Mouse (Mus musculus) lung, embryonic 16.5 days (tissue): ENCODE data around the gene Prkcg. TPM values are rescaled to one million over a fixed set of nuclear protein-coding genes. Genes with fewer than 3 reads are reported as not detected.

ENCODE experiments used
- ATAC-seq: fragments of 200-750 bp; cut with Nextera tagmentation; 2 replicates; pipeline ENCODE4 v1.8.0; 2017; ENCODE audit warnings: low read depth, mild to moderate bottlenecking, moderate library complexity
- H3K27ac ChIP-seq: fragments of 300-500 bp; sonication (generic); 2 replicates; pipeline ENCODE4 v1.5.1; 2014; ENCODE audit warnings: mild to moderate bottlenecking, control low read depth, low read length
- H3K27me3 ChIP-seq: fragments of 300-500 bp; sonication (generic); 2 replicates; pipeline ENCODE4 v1.6.1; 2014; ENCODE audit warnings: low read depth, low read length, mixed read lengths; ENCODE audit not compliant: control insufficient read depth, insufficient read depth
- H3K36me3 ChIP-seq: fragments of 300-500 bp; sonication (generic); 2 replicates; pipeline ENCODE4 v1.6.1; 2014; ENCODE audit warnings: low read length; ENCODE audit not compliant: control insufficient read depth, insufficient read depth
- H3K4me1 ChIP-seq: fragments of 300-500 bp; sonication (generic); replicated peaks from 2 replicates; pipeline ENCODE4 v1.6.1; 2014; ENCODE audit warnings: low read length, mixed read lengths; ENCODE audit not compliant: control insufficient read depth, insufficient read depth
- H3K4me2 ChIP-seq: fragments of 300-500 bp; sonication (generic); 2 replicates; pipeline ENCODE4 v1.6.1; 2014; ENCODE audit warnings: low read depth, low read length, control low read depth
- H3K4me3 ChIP-seq: fragments of 300-500 bp; sonication (generic); 2 replicates; pipeline ENCODE4 v1.5.1; 2014; ENCODE audit warnings: mild to moderate bottlenecking, low read length, control low read depth
- H3K9ac ChIP-seq: fragments of 300-500 bp; sonication (generic); 2 replicates; pipeline ENCODE4 v1.6.1; 2014; ENCODE audit warnings: low read length, control low read depth
- H3K9me3 ChIP-seq: fragments of 300-500 bp; sonication (generic); 2 replicates; pipeline ENCODE4 v1.6.1; 2016; ENCODE audit warnings: low read length; ENCODE audit not compliant: control insufficient read depth
- WGBS: fragments of 180-500 bp; shearing (Covaris S2); extraction: QIAGEN DNeasy Blood & Tissue Kit; methylation state at CpG from one replicate; pipeline ENCODE4 v1.1.7; 2014; 5-methylcytosine and 5-hydroxymethylcytosine counted together
- polyA plus RNA-seq: library from polyadenylated mRNA; unstranded; fragments of >200 nt; fragmentation: Nextera tagmentation; extraction: Ambion mirVana; gene quantifications from 2 replicates; pipeline ENCODE4 v1.2.1, GENCODE M21; 2015

The Prkcg gene
- polyA plus RNA-seq, 1 experiment from 2014 or later = 0.24 TPM

- H3K4me2 ChIP-seq = no peak overlapping the region
- WGBS = 28% methylated on average over 11 of the region's 11 CpGs
- H3K27me3 ChIP-seq = peaks cover 10% of the 10 kb centered on the region
- H3K4me1 ChIP-seq = no peaks in the 10 kb centered on the region
- no peak overlapping the region for H3K27ac ChIP-seq
- no peak for ATAC-seq
- no peak overlapping the region for H3K9ac ChIP-seq
- no peaks in the 10 kb centered on the region for H3K9me3 ChIP-seq
- H3K36me3 ChIP-seq = no peaks in the 10 kb centered on the region
- H3K4me3 ChIP-seq = no peak overlapping the region
Observed at GRCm38 (mm10) chr7:3365547-3366279, 76.7 kb downstream of the Prkcg start.

DNA sequence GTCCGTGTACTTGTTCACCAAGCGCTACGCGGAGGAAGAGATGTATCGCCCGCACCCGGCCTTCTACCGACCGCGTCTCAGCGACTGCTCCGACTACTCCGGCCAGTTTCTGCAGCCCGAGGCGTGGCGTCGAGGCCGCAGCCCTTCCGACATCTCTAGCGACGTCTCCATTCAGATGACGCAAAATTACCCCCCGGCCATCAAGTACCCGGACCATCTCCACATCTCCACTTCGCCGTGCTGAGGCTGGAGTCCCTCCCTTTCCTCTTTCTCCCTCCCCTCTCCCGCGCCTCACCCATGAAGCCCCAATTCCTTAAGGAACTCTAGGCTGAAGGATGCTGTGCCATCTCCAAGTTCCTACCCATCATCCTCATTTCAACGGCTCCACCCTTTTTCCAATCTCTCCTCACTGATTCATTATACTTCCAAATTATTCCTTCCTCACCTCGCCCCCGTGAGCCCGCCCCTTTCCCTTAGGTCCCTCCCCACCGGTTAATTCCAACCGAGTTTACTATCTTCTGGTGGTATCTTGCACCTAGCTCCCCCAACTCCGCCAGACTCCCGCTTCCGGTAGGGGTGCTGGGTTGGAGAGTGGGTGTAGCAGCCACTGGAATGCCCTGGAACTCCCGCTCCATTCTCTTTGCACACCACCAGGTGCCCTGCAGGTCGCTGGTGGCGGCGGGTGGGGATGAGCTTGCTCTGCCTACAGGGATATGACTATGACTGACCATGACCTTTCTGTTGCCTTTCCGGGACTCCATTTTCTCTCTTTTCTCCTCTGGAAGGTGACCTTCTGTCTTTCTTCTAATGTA lies 77.9 kb downstream of the Prkcg start:
- ATAC-seq = peak; percentile 31; the same call in 1 of the 2 replicates
- Histone ChIP-seq H3K4me3 (peak overlapping the region; percentile 11), H3K4me2 (peak overlapping the region; percentile 36), H3K36me3 (no peaks in the 10 kb centered on the region), H3K4me1 (no peaks in the 10 kb centered on the region), H3K9me3 (no peaks in the 10 kb centered on the region), H3K27ac (no peak overlapping the region), H3K9ac (no peak overlapping the region), H3K27me3 (peaks cover 10% of the 10 kb centered on the region)
- WGBS = 19% methylated on average over 42 of the region's 42 CpGs

DNA sequence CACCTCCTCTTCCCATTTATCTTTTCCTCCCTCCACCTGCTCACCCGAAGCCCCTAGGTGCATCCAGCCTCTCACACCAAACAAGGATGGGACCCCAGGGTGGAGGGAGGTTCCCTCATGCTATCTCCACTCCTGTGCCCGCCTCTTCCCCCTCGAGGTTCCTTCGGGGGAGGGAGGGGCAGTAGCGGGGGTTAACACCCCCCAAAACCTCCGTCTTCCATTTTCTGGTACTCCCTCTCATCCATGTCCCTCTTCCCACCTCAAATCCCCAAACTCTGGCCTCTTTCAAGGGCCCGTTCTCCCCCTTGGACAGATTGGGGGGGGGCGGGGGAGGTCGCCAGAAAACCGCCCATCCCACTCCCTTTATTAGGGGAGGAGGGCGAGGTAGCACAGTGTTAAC lies 78.6 kb downstream of the Prkcg start:
- H3K36me3 ChIP-seq = no peaks in the 10 kb centered on the region
- no peak overlapping the region for H3K9ac ChIP-seq
- no peaks in the 10 kb centered on the region for H3K4me1 ChIP-seq
- WGBS = 12% methylated on average over 10 of the region's 11 CpGs
- H3K27ac ChIP-seq = no peak overlapping the region
- no peak overlapping the region for H3K4me3 ChIP-seq
- H3K4me2 ChIP-seq = no peak overlapping the region
- H3K27me3 ChIP-seq = peaks cover 10% of the 10 kb centered on the region
- no peak for ATAC-seq
- H3K9me3 ChIP-seq = no peaks in the 10 kb centered on the region

GRCm38 (mm10) chr7:3368311-3368710 lies 79.3 kb downstream of the Prkcg start:
- WGBS = 32% methylated on average over 12 of the region's 12 CpGs
- no peak for ATAC-seq
- H3K4me3 ChIP-seq = no peak overlapping the region
- H3K9me3 ChIP-seq = no peaks in the 10 kb centered on the region
- no peak overlapping the region for H3K9ac ChIP-seq
- H3K4me2 ChIP-seq = no peak overlapping the region
- H3K27ac ChIP-seq = no peak overlapping the region
- no peaks in the 10 kb centered on the region for H3K36me3 ChIP-seq
- no peaks in the 10 kb centered on the region for H3K4me1 ChIP-seq
- peaks cover 10% of the 10 kb centered on the region for H3K27me3 ChIP-seq

- H3K4me2 ChIP-seq = no peak overlapping the region
- peaks cover 10% of the 10 kb centered on the region for H3K27me3 ChIP-seq
- H3K36me3 ChIP-seq = no peaks in the 10 kb centered on the region
- no peak overlapping the region for H3K27ac ChIP-seq
- no peak overlapping the region for H3K9ac ChIP-seq
- H3K4me1 ChIP-seq = no peaks in the 10 kb centered on the region
- WGBS = 62% methylated on average over 6 of the region's 6 CpGs
- H3K9me3 ChIP-seq = no peaks in the 10 kb centered on the region
- H3K4me3 ChIP-seq = no peak overlapping the region
- ATAC-seq = no peak
Observed at GRCm38 (mm10) chr7:3369189-3369588, 80.2 kb downstream of the Prkcg start.

DNA sequence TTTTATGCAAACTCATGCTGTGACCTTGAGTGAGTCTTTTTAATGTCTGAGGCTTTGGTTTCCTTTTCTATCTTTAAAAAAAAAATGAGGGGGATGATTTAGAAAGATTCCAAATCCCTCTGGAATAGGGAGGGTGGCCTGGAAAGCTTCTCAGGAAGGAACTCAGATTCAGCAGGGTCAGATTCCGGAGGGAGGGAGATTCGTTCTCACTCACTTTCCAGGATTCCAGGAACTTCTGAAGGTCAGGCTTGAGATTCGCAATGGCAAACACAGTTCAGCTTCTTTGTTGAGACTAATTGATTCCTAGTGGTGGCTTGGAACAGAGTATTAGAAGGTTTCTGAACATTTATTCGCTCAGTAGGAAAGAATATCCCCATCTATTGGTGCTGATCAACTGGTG lies 81.4 kb downstream of the Prkcg start:
- Histone ChIP-seq H3K36me3 (no peaks in the 10 kb centered on the region), H3K9ac (no peak overlapping the region), H3K9me3 (no peaks in the 10 kb centered on the region), H3K4me2 (no peak overlapping the region), H3K27ac (no peak overlapping the region), H3K4me1 (no peaks in the 10 kb centered on the region), H3K4me3 (no peak overlapping the region), H3K27me3 (peaks cover 10% of the 10 kb centered on the region)
- no peak for ATAC-seq
- 43% methylated on average over 4 of the region's 4 CpGs for WGBS

GRCm38 (mm10) chr7:3372376-3372775 lies 83.4 kb downstream of the Prkcg start:
- Histone ChIP-seq H3K27me3 (peaks cover 3% of the 10 kb centered on the region; the same call in 1 of the 2 replicates), H3K9ac (no peak overlapping the region), H3K9me3 (no peaks in the 10 kb centered on the region), H3K27ac (no peak overlapping the region), H3K4me1 (no peaks in the 10 kb centered on the region), H3K36me3 (no peaks in the 10 kb centered on the region), H3K4me3 (no peak overlapping the region), H3K4me2 (no peak overlapping the region)
- no peak for ATAC-seq
- 74% methylated on average over 2 of the region's 2 CpGs for WGBS

DNA sequence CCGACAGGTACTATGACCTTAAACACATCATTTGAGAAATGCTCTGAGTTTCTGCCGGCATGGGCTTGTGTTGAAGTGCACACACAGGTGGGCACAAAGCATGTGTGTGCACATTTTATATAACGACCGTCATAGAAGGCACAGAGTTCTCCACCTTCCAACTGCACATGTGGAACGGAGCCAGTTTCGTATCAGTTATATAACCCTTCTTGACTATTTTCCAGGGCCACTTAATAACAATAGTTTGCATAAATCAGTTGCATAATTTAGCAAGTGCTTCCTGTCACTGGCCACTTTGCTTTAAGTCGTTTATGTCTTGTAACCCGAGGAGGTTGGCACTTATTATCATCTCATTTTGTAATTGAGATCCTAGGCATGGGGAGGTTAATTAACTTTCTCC lies 84.8 kb downstream of the Prkcg start:
- Histone ChIP-seq H3K27ac (no peak overlapping the region), H3K4me2 (no peak overlapping the region), H3K4me3 (no peak overlapping the region), H3K27me3 (no peaks in the 10 kb centered on the region), H3K4me1 (no peaks in the 10 kb centered on the region), H3K36me3 (no peaks in the 10 kb centered on the region), H3K9ac (no peak overlapping the region), H3K9me3 (no peaks in the 10 kb centered on the region)
- 66% methylated on average over 8 of the region's 8 CpGs for WGBS
- ATAC-seq = no peak

DNA sequence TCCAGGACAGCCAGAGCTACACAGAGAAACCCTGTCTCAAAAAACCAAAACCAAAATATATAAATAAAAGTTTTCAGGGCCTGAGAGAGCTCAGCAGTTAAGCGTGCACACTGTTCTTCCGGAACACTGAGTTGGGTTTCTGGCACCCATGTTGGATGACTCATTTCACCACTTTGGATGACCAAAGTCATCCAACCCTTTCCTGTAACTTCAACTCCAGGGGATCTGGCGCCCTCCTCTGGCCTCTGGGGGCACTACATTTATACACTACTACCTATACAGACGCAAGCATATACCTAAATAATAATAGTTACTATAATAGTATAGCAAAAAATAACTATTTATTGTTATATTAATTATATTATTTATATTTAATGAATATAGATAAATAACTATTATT lies 87.9 kb downstream of the Prkcg start:
- H3K27ac ChIP-seq = no peak overlapping the region
- no peaks in the 10 kb centered on the region for H3K9me3 ChIP-seq
- no peaks in the 10 kb centered on the region for H3K36me3 ChIP-seq
- ATAC-seq = no peak
- no peak overlapping the region for H3K4me3 ChIP-seq
- H3K4me2 ChIP-seq = no peak overlapping the region
- H3K4me1 ChIP-seq = no peaks in the 10 kb centered on the region
- WGBS = 47% methylated on average over 4 of the region's 4 CpGs
- no peak overlapping the region for H3K9ac ChIP-seq
- H3K27me3 ChIP-seq = no peaks in the 10 kb centered on the region
